Mouse (Mus musculus) right cerebral cortex, adult 18-20 months (tissue): ENCODE measurements around the gene Gpx4.
"Not testable (repeated sequence)": the region's sequence is repeated elsewhere in the genome, so short reads cannot be mapped to it uniquely, and the experiment has no call there.

Experiments
- DNase-seq: peaks from one replicate; pipeline ENCODE4 v3.0.0; 2022; ENCODE audit warnings: mixed read lengths

Gene Gpx4

DNA sequence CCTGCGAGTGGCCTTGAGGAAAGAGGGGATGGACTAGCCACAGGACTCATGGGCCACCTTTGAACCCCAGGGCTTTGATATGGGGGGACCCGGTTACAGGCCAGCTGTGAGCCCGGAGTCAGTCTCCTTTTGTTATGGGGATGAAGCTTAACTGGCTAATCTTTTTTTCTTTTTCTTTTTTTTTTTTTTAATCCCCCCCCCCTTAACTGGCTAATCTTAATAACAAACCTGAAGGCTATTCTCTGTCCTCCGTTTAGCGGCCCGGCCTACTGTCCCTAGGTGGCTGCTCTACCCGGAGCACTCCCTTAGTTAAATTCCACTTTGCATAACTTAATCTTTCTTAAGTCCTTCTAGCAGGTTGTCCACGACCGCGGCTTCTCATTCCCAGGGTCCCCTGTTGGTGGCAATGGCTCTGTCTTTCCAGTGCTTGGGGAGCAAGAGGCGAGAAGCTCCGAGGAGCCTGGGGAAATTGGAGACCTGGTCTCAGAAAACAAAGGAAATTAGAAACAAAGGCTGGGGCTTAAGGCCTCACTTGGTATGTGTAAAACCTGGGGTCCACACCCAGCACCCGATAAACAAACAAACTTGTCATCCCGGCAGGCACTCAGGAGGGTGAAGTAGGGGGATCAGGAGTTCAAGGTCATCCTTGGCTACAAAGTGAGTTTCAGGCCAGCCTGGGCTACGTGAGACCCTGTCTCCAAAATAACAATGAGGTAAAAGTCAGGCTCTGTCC, 4.1 kb downstream of the Gpx4 start:
- DNase-seq = no peak

DNA sequence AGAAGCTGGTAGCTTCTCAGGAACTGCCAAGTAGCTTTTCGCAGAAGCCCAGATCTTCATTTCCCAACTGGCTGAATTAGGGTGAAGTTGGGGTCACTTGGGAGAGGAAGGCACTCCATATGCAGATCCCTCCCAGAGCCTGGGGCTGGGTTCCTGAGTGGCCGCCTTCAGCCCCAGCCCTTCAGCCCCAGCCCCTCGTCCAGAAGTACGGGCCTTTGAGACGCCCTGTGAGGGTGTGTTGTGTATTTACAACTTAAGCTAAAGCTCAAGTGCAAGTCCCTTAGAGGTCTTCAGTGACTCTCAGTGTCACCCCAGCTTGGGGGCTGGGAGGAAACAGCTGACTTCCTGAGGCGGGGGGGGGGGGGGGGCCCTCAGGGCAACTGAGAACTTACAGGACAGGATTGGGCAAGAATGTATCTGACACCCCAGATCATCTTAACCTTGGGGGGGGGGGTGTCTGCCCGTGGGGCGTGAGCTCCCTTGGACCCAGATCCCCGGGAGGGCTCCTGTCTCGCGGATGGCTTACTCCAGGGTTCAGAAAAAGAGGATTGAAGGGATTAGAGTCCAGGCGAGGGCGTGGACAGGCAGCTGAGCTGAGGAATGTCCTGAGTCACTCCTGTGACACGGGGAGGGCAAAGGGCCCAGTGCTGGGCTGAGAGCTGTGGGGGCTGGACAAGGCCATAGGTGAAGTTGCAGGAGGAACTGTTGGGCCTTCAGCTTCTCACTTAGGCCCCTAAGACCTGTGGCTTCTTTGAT, 4.8 kb downstream of the Gpx4 start:
- DNase-seq = no peak

DNA sequence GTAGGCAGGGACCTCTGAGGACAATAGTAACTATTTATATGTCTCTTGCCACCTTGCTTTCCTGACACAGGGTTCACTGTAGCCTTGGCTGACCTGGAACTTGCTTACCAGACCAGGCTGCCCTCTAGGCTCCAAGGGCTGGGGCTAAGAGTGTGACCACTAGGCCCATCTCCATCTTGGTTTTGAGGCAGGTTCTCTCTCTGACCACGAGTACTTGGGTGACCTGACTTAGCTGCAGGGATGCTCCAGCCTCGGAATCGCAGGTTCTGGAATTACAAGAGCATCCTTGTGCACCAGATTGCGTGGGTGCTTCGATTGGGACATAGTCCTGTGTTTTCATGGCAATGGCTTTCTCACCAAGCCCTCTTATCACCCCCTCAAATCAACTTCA, 5.4 kb downstream of the Gpx4 start:
- DNase-seq = no peak

DNA sequence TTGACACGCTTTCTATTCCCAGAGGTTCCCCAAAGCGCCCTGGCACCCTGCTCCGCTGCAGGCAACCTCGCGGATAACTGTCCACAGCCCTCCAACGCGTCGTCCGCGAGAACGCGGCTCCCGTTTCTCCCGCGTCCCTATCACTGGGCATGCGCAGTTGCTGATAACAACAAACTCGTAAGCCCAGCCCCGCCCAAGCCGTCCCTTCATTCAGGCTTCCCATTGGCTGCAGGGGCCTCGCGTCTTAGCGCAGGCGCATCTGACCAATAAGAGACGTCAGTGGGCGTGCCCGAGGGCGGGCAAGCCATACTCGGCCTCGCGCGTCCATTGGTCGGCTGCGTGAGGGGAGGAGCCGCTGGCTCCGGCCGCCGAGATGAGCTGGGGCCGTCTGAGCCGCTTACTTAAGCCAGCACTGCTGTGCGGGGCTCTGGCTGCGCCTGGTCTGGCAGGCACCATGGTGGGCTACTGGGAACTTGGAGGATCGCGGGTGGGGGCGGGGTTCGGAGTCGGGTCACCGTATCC, 6.4 kb downstream of the Gpx4 start:
- peak; percentile 100 for DNase-seq

DNA sequence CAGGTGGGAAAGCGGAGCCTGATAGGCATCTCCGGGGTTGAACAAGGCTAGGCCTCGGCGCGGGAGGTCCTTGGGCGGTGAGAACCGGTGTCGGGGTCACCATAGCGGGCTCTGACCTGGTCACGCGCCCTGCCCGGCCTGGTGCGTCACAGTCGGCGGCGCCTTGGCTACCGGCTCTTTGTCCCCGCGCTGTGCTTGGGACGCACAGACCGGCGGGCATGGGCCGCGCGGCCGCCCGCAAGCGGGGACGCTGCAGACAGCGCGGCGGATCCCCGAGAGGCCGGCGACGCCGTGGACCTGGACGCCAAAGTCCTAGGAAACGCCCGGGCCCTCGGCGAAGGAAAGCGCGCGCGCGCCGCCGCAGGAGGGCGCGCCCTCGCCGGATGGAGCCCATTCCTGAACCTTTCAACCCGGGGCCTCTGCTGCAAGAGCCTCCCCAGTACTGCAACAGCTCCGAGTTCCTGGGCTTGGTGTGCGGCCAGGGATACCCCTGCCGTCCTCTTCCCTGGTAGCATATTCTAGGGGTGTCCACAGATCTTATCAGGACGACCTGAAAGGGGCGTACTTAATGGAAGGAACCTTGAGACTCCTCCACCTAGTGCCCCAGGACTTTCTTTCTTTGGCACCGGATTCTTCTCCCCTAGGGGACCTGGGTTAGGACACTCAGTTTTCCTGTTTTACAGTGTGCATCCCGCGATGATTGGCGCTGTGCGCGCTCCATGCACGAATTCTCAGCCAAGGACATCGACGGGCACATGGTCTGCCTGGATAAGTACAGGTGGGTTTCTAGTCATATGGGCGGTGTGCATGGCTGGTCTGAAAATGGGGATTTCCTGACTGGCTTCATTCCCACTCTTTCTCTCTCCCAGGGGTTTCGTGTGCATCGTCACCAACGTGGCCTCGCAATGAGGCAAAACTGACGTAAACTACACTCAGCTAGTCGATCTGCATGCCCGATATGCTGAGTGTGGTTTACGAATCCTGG, 7.2 kb downstream of the Gpx4 start:
- peak; percentile 58 for DNase-seq

DNA sequence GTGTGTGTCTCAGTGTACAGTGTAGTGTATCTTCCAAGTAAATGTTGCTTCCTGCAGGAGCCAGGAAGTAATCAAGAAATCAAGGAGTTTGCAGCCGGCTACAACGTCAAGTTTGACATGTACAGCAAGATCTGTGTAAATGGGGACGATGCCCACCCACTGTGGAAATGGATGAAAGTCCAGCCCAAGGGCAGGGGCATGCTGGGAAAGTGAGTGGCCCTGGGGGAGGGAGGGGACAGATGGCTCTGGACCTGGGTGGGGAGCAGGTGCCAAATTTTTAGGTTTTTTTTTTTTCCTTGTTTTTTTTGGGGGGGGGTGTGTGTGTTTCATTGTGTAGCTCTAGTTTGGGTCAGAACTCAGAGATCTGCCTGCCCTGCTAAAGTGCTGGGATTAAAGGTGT, 7.9 kb downstream of the Gpx4 start:
- not testable (repeated sequence) for DNase-seq

DNA sequence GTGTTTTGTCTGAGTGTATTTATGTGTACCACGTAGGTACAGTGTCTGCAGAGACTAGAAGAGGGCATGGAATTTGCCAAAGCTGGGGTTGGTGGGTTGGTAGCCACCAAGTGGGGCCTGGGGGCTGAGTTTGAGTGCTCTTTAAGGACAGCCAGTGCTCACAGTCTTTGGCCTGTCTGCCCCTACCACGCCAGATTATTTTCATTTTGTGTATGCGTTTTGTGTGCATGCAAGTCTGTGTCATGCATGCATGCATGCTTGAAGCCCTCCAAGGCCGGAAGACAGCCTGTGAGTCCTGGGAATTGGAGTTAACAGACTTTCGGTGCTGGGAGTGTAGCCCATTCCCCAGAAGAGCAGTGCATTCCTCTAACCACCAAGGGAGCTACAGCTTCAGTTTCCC, 8.4 kb downstream of the Gpx4 start:
- no peak for DNase-seq

DNA sequence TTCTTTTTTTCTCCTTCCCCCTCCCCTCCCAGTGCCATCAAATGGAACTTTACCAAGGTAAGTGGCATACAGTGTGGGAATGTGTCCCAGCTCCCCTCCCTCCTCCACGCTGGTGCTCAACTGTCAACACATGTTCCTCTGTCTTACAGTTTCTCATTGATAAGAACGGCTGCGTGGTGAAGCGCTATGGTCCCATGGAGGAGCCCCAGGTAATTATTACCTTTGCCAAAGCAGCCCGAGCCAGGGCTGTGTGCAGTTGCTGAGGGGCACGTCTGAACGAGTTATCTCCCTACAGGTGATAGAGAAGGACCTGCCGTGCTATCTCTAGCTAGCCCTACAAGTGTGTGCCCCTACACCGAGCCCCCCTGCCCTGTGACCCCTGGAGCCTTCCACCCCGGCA, 8.9 kb downstream of the Gpx4 start:
- DNase-seq = no peak

DNA sequence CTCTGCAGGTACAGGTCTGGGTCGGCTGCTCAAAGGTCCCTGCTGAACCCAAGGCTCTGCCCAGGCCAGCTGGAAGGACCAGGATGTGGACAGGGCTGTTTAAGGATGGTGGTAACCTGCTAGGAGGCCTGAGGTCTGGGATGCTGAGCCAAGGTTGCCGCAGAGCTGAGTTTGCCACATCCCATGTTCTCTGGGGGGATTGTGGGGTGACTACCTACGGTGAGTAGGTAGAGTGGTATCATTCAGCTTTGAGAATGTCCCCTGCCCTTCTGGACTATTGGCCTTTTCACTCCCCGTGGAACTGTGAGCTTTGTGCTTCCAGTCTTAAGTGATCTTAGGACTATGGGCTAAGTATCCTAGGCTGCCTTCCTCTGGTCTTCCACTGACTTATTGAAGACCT, 9.5 kb downstream of the Gpx4 start:
- no peak for DNase-seq

DNA sequence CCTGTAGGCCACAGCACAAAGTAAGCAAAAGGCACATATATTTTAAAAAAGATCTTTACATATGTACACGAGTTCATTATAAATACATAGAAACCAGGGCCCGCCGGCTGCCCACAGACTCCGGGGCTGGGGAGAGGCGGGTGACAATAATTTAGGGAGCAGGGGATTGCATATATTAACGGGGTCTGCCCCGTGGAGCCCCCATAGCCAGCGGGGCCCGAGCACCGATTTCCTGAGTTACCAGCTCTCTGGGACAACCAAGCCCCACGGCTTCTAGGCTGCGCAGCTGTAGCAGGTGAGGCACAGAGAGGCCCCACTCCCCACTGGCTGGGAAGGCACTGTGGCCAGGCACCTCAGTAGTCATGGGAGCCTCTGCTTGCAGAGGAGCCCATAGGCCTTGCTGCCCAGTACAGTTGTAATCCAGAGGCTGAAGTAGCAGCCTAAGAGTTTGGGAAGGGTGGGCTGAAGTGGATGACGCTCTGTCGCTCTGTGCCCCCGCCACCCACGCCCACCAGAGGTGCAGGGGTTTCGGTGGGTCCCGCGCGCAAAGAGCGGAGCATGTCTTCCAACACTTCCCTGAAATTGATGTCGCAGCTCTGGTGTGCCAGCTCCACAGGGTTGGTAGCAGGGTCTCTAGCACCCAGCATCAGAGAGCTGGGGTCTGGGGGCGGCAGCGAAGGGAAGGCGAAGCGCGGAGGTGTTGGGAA, 10.2 kb downstream of the Gpx4 start:
- no peak for DNase-seq

DNA sequence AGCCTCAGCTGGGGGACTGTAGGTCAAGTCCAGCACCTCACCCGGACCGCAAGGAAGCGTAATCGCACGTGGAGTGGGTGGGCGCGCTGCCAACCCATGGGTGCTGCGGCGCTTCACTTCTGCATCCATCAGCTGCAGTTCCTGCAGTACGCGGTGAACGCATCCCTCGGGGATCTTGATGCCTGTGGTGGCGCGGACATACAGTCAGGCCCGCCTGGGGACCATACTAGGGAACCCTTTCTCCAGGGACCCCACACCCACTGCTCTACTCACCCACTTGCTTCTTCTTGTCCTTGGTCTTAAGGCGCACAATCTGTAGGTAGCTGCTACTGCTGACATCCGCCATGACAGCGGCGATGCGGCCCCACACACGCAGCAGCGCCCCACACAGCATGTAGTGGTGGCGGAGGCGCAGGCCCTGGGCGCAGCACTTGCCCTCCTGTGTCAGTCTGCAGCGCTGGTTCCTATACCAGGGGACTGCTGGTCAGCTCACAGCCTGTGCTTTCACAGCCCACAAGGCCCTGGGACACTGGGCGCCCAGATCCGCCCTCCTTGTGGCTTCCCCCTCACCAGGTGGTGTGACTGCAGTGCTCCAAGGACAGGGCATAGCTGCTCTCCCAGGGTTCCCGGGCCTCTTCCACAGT, 10.8 kb downstream of the Gpx4 start:
- DNase-seq = peak; percentile 44

DNA sequence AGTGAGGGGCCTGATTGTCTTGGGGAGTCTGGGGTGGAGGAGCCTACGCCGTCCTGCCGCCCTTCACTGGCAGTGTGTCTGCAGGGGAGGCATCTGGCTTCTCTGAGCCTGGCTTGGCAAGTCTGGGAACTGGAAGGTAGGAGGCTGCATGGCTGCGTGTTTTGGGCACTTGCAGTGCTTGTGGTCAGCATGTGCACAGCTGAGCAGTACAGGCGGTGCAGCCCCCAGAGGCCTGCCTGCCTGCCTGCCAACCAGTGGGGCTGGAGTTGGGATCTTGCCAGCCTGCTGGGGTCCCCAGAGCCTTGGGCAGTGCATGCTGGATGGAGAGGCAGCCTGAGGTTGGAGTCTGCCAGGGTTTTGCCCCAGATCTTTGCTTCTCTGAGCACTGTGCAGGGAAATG, 16.1 kb downstream of the Gpx4 start:
- peak; percentile 28 for DNase-seq

DNA sequence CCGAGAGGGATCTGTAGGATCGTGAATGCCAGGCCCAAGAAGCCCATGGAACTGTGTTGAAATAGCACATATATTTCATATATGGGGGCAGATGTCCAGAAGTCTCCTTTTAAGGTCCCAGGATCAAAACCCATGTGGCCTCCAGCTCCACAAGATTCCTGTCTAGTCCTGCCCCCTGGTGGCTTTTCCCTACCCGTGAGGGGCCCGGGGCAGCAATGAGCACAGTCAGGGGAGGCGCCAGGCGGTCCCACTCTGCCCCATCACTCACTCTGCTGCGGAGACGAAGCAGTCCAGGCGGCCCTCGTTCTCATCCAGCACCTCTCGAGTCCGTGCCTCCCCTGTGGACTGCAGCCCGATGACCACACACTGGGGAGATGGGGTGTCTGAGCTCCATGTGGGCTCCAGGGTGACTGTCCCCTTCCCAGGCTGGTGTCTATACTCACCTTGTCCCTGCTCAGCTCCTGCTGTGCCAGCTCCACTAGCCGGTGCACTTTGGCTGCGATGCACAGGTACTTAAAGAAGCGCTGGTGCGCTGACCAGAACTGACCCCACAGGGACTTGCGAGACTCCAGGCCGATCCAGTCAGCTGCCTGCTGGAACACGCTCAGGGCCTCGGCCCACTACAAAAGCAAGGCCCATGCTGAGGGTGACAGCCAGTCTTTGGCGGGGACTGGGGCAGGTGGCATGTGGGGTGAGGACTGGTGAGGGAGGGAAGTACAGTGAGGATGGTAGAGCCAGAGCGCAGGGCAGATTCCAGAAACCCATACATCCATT, 17.1 kb downstream of the Gpx4 start:
- no peak for DNase-seq

DNA sequence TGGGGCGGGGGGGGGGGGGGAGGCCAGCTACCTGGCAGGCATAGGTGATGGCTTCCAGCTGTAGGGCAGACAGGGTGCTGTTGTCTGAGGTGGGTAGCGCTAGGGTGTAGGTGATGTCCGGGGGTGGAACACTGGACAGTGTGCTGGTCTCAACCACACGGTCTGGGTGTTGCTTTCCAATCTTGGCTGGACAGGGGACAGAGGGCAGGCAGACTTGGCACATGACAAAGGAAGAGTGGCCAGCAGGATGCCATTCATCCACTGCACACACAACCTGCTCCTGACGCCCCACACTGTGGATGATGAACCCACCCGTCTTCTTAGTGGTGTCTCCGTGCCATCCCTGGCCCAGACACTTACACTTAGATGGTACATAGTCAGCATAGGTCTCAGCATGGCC, 22.3 kb downstream of the Gpx4 start:
- no peak for DNase-seq

DNA sequence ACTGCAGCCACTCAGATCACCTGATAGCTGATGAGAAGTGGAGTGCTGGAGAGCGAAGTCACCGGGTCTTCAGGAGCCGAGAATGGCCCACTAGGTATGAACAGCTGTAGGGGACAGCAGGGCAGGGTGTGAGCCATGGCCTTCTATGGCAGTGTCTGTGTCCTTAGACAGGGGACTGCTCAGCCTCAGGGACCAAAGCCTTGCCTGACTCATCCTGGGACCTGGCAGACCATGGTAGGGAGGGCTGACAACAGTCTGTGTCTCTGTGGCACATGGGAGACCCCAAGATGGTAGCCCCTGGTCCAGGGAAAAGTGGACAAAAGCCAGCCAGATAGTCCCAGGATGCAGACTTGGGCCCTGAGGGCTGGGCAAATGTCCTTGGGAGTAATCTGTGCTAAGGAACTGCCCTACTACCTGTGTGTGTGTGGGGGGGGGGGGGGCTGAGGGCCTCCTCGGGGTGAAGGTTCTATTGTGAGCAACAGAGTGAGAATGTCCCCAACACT, 23.0 kb downstream of the Gpx4 start:
- DNase-seq = no peak

DNA sequence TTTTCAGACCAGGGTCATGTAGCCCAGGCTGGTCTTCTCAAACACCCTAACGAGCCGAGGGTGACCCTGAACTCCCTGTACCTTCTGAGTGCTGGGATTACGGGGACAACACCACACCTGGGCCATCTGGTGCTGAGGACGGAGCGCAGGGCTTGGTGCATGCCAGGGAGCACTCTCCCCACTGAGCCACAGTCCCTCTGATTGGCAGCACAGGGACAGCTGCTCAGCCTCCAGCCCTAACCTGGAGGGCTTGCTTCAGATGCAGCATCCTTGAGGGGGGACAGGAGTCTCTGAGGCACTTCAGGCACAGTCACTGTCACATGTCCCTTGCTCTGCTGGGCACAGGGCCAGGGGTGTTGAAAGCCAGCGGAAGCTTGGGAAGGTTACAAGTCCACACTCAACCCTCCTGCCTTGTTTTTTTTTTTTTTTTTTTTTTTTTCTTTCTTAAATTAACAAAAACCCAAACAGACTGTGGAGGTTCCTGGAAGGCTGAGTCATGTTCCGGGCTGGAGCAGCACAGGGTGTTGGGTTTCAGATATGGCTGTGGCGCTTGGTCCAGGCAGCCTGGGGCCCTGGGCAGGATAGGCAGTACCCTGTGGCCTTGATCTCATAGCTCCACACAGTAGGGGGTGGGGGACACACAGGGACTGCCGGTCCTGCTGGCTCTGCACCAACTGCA, 24.0 kb downstream of the Gpx4 start:
- peak; percentile 79 for DNase-seq

DNA sequence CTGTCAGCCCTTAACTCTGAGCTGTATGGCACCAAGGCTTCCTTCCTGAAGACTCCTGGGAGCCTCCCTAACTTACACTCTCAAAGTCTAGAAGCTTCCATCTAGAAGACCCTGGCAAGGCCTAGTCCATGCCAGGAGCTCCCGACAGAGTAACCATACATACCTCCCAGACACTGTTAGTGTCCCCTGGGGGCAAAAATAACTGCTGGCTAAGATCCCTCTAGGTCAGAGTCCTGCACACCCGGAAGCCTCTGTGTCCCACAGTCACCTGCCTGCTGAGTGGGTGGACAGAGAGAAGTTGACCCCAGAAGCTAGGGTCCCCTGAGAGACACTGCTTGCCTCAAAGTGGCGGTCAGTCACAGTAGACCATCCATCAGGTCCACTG, 24.5 kb downstream of the Gpx4 start:
- no peak for DNase-seq

DNA sequence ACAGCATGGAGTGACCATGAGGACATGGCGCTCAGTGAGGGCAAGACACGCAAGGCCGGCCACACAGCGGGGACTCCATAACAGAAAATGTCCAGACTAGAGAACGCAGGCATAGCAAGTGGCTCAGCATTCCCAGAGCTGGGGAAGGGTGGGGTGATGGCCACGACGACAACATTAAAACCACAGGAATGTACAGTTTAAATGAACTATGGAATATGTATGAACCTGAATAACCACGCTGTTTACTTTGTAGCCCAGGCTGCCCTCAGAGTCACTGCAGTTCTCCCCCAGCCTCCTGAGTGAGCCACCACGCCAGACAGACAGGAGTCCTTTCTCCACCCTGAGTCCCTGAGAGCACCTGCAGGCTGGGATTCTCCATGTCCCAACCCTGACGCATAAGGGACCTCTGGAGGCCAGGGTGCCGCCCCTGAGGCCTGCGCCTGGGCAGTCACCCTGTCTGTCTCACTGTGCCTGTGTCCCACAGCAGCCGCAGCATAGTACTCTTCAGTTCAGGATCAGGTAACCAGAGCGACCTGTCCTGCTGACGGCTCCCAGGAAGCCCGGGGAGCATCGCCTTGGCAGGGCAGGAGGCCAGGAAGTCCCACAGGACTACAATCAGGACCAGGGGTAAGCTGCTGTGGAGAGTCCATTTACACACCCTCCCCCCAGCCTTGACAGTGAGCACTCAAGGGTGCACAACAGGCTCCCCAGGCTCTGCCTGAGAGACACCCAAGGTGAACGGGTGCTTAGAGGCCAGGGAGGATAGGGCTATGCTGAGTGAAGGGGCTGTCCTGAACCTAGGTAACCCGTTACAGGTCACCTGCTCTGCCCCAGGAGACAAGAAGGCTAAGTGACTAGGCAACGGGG, 25.9 kb downstream of the Gpx4 start:
- DNase-seq = no peak
